Mouse (Mus musculus): Measurements from ENCODE around the gene Olfr934. TPM values are rescaled to one million over a fixed set of nuclear protein-coding genes. Genes with fewer than 3 reads are reported as not detected.

The Olfr934 gene
- polyA plus RNA-seq (2012; rRNA removed), result not detected in 2 replicates

GRCm38 (mm10) chr9:38988215-38988614, at the start of gene Olfr934:
Gene Olfr934 (minus strand): TSS chr9:38988315.
- no peak for DNase-seq (ENCODE audit: low read depth)

- DNase-seq (ENCODE audit: low read depth), result no peak
Observed at GRCm38 (mm10) chr9:39023277-39023676, 35.2 kb upstream of the Olfr934 start, which contains the start of gene Olfr146. Gene Olfr146 (minus strand): TSS chr9:39023377.

GRCm38 (mm10) chr9:38999583-38999982, 11.5 kb upstream of the Olfr934 start, which contains the start of gene Olfr935:
Gene Olfr935 (minus strand): TSS chr9:38999683.
- no peak for DNase-seq (ENCODE audit: low read depth)

- no peak for DNase-seq (ENCODE audit: low read depth)
Observed at GRCm38 (mm10) chr9:38972013-38972412, 16.1 kb downstream of the Olfr934 start, which contains the start of gene Olfr933. Gene Olfr933 (plus strand): TSS chr9:38972313.

GRCm38 (mm10) chr9:38954124-38954416, 34.0 kb downstream of the Olfr934 start:
- no peak for DNase-seq (ENCODE audit: low read depth)

GRCm38 (mm10) chr9:38953401-38954123, 34.6 kb downstream of the Olfr934 start:
- DNase-seq (ENCODE audit: low read depth), result no peak

Other genes with a start within 250 kb of the Olfr934 start
- gene Olfr920, start 236.0 kb downstream of the Olfr934 start, polyA plus RNA-seq (2012; rRNA removed), result 0.19 and 0.20 TPM in 2 replicates
- gene Olfr921, start 215.2 kb downstream of the Olfr934 start, polyA plus RNA-seq (2012; rRNA removed), result 0.03 TPM in 1 of 2 replicates, not detected in the other
- gene Olfr922, start 173.7 kb downstream of the Olfr934 start, polyA plus RNA-seq (2012; rRNA removed), result not detected in 2 replicates
- not detected in 2 replicates for gene Olfr923, start 161.8 kb downstream of the Olfr934 start, polyA plus RNA-seq (2012; rRNA removed)
- not detected in 2 replicates for gene Olfr924, start 143.9 kb downstream of the Olfr934 start, polyA plus RNA-seq (2012; rRNA removed)
- gene Olfr26, start 133.3 kb downstream of the Olfr934 start, polyA plus RNA-seq (2012; rRNA removed), result not detected in 2 replicates
- gene Olfr926, start 111.2 kb downstream of the Olfr934 start, polyA plus RNA-seq (2012; rRNA removed), result not detected in 2 replicates
- gene Olfr930, start 58.5 kb downstream of the Olfr934 start, polyA plus RNA-seq (2012; rRNA removed), result not detected in 2 replicates
- not detected in 2 replicates for gene Olfr933, start 16.0 kb downstream of the Olfr934 start, polyA plus RNA-seq (2012; rRNA removed)
- not detected in 2 replicates for gene Olfr935, start 11.4 kb upstream of the Olfr934 start, polyA plus RNA-seq (2012; rRNA removed)
- not detected in 2 replicates for gene Olfr146, start 35.1 kb upstream of the Olfr934 start, polyA plus RNA-seq (2012; rRNA removed)
- gene Olfr937, start 76.6 kb upstream of the Olfr934 start, polyA plus RNA-seq (2012; rRNA removed), result not detected in 2 replicates
- gene Olfr938, start 90.6 kb upstream of the Olfr934 start, polyA plus RNA-seq (2012; rRNA removed), result not detected in 2 replicates
- gene Olfr27, start 139.8 kb upstream of the Olfr934 start, polyA plus RNA-seq (2012; rRNA removed), result not detected in 2 replicates
- not detected in 2 replicates for gene Olfr943, start 178.0 kb upstream of the Olfr934 start, polyA plus RNA-seq (2012; rRNA removed)
- not detected in 2 replicates for gene Olfr944, start 213.6 kb upstream of the Olfr934 start, polyA plus RNA-seq (2012; rRNA removed)